Mouse (Mus musculus) thymus, adult 2 months (tissue): ENCODE measurements at regions not wholly inside any gene's neighbourhood (a gene's known extent, or its start where the extent isn't known, plus 50 kb on each side); places are given as distances from the start of the nearest gene placed in this dataset.

Source experiments
- DNase-seq: peaks from one replicate; pipeline ENCODE4 v3.0.0; 2021
- H3K27ac ChIP-seq: fragments of 200-500 bp; 2 replicates; pipeline ENCODE4 v1.5.1; 2012; ENCODE audit warnings: low read length, control low read depth; ENCODE audit not compliant: control insufficient read depth, insufficient read depth
- H3K27me3 ChIP-seq: fragments of 200-500 bp; 2 replicates; pipeline ENCODE4 v1.6.1; 2012; ENCODE audit warnings: mild to moderate bottlenecking, low read length, moderate library complexity, mixed read lengths; ENCODE audit not compliant: control insufficient read depth, insufficient read depth
- H3K36me3 ChIP-seq: fragments of 200-500 bp; 2 replicates; pipeline ENCODE4 v1.6.1; 2012; ENCODE audit warnings: mild to moderate bottlenecking, low read length, moderate library complexity; ENCODE audit not compliant: control insufficient read depth, insufficient read depth
- H3K4me1 ChIP-seq: fragments of 200-500 bp; replicated peaks from 2 replicates; pipeline ENCODE4 v1.6.1; 2012; ENCODE audit warnings: low read length; ENCODE audit not compliant: control insufficient read depth, insufficient read depth
- H3K4me3 ChIP-seq: fragments of 200-500 bp; 2 replicates; pipeline ENCODE4 v1.5.1; 2012; ENCODE audit warnings: mild to moderate bottlenecking, low read length, control low read depth, moderate library complexity; ENCODE audit not compliant: control insufficient read depth, insufficient read depth
- CTCF ChIP-seq: fragments of 200-500 bp; IDR thresholded peaks from 2 replicates; pipeline ENCODE4 v1.5.1; 2012; ENCODE audit warnings: mild to moderate bottlenecking, control low read depth, low read length, moderate library complexity, borderline replicate concordance; ENCODE audit not compliant: control insufficient read depth, poor library complexity, insufficient read depth; ENCODE audit errors: extremely low read depth
- POLR2A ChIP-seq: fragments of 200-500 bp; IDR thresholded peaks from 2 replicates; pipeline ENCODE4 v1.6.1; 2012; ENCODE audit warnings: mild to moderate bottlenecking, low read length, control low read depth, moderate library complexity; ENCODE audit not compliant: control insufficient read depth, poor library complexity, insufficient read depth; ENCODE audit errors: extremely low read depth
- WGBS: fragments of 180-500 bp; shearing (Covaris S2); methylation state at CpG from one replicate; pipeline ENCODE4 v1.1.7; 2018; 5-methylcytosine and 5-hydroxymethylcytosine counted together

DNA sequence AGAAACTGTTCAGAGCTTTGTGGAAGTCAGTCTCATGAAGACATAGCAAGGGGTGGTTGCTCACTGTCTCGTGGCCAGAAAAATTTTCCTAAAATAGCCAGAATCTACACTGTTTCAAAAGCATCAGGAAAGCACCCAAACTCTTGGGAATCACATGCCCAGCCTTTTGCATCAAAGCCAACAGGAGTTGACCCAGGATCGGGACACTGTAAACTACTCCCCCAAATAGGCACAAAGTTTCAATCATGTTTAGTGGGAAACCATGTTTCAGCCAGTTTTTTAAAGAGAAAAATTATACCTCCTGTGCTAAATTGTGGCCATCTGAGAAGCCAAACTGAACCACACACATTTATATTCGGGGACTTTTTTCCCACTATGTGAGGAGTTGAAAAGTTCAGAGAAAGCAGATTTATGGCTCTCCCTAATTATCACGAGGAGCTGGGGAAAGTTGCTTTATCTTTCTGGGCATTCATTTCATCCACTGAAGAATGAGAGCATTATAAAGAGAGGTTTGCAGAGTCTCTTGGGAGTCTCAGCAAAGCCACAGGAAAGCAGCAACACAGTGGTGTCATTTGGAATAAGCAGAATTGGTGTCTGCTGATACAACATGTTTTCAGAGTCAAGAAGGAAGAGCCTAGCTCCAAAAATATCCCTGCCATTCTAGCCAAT lies 136.5 kb upstream of the Slc44a1 start:
- TF ChIP-seq CTCF (no peak), POLR2A (no peak)
- H3K27me3 ChIP-seq: no peaks in the 10 kb centered on the region
- no peaks in the 10 kb centered on the region for H3K36me3 ChIP-seq
- no peaks in the 10 kb centered on the region for H3K4me1 ChIP-seq
- H3K27ac ChIP-seq: no peak overlapping the region
- 84% methylated on average over 4 of the region's 4 CpGs for WGBS
- no peak overlapping the region for H3K4me3 ChIP-seq
- no peak for DNase-seq

DNA sequence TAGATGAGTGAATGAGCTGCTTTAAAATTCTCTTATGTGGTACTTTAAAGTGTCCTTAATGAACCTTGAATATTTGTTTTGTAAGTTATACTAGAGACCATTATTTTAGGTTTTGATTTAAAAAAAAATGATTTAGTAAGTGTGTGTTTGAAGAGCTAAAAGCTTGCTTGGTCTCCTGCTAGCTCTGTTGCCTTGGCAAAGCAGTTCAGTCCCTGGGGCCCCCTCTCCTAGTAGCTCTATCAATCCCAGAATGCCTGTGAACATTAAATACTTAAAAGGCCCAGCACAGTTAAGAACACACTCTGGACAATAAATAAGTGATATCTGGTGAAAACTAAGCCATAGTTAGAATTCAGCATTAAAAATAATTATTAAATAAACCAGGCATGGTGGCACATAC lies 138.3 kb upstream of the Abca1 start:
- DNase-seq: no peak
- Histone ChIP-seq H3K4me3 (no peak overlapping the region), H3K4me1 (no peaks in the 10 kb centered on the region), H3K36me3 (no peaks in the 10 kb centered on the region), H3K27ac (no peak overlapping the region), H3K27me3 (no peaks in the 10 kb centered on the region)
- TF ChIP-seq POLR2A (no peak), CTCF (no peak)

DNA sequence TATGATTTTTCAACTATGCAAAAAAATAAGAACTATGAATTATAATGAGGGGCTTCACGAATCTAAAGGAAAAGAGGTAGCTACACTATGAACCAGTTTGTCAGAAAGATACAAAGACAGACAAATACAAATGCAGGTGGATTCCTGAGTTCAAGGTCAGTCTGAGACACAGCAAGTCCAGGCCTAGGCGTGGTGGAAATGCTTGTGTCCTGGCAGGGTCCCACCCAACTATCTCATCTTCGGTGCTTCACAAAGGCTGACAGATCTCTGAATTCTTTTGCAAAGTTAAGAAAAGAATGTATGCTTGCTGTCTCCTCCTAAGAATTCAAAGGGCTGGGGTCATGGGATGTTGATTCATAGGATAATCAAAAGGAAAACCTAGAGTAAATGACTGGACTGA lies 132.9 kb upstream of the Abca1 start:
- Histone ChIP-seq H3K4me3 (no peak overlapping the region), H3K36me3 (no peaks in the 10 kb centered on the region), H3K4me1 (no peaks in the 10 kb centered on the region), H3K27me3 (no peaks in the 10 kb centered on the region), H3K27ac (no peak overlapping the region)
- TF ChIP-seq CTCF (no peak), POLR2A (no peak)
- DNase-seq: no peak
- WGBS: 94% methylated on average over 3 of the region's 3 CpGs

DNA sequence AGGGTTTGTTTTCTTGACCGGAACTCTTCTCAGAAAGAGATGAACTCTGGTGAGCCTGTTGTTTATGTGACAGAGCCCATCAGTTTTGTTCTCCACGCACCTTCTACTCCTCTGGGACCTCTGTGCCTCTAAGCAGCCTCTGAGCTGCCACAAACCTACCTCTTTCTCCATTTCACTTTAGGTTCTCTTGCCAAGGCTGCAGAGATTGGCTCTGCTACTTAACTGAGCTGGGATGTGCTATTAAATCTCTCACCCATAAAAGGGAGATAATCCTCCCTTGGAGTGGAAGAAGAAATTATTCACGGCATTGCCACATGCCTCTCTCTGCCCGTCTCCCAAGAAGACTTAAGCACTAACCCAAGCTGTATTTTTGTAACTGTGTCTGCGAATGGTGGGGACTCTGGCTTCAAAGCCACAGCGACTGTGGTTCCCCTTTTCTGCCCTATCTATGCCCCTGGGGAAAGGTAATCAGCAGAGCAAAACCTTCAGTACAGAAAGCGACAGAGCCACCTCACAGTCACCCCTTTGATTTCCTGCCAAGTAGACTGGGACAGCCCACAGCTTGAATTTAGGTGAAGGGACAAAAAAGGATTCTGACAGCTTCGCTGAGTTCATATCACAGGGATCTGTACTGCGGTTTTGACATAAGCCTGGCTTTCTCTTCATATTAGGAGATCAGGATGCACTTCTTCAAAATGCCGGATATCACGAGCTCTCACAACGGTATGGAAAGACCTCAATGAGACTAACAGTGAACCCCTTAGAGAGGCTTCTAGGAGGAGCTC lies 118.2 kb upstream of the Abca1 start:
- Histone ChIP-seq H3K27ac (no peak overlapping the region), H3K27me3 (no peaks in the 10 kb centered on the region), H3K4me3 (no peak overlapping the region), H3K36me3 (no peaks in the 10 kb centered on the region), H3K4me1 (0 out of 2 replicates have a peak, but pooled peaks cover 5% of the 10 kb centered on the region)
- peak; percentile 19 for DNase-seq
- no peak for TF ChIP-seq POLR2A
- no peak for TF ChIP-seq CTCF
- 7% methylated on average over 12 of the region's 12 CpGs for WGBS

DNA sequence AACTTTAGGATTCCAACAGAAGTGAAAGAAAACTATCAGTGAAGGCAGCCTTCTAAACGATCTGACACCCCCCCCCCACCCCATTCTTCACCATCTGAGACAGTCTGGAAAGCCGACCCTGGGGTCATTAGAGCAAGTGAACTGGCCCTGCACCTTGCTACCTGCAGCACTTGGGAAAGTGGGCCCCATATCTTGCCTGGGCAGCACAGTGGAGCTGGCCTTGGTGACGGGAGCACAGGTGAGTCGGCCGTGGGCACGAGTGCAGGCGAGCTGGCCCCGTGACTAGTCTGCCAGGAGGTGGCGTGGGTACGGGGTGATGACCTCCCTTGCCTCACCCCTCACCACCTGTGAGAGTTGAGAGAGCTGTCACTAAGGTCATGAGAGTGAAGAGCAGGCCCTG lies 110.7 kb upstream of the Abca1 start:
- TF ChIP-seq POLR2A: no peak
- no peak for TF ChIP-seq CTCF
- Histone ChIP-seq H3K27ac (no peak overlapping the region), H3K36me3 (no peaks in the 10 kb centered on the region), H3K27me3 (no peaks in the 10 kb centered on the region), H3K4me1 (0 out of 2 replicates have a peak, but pooled peaks cover 3% of the 10 kb centered on the region), H3K4me3 (no peak overlapping the region)
- WGBS: 90% methylated on average over 10 of the region's 10 CpGs
- no peak for DNase-seq

DNA sequence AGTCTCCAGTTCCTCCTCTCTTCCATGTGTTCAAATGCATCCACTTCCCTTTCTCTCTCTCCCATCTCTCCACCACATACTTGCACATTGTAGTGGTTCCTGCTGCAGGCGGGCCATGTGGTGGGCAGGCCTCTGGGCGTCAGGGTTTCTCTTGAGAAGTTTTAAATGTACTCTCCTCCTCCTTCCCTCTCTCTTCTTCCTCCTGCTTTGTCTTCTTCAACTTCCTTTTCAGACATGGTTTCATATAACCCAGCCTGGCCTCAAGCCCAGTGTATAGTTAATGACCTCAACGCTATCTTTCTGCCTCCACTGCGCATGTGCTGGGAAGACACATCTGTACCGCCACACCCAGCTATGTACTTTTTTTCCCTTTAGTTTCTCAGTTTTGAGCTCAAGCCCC lies 110.3 kb upstream of the Abca1 start:
- H3K4me1 ChIP-seq: 0 out of 2 replicates have a peak, but pooled peaks cover 3% of the 10 kb centered on the region
- H3K4me3 ChIP-seq: no peak overlapping the region
- peak overlapping the region; percentile 11; the same call in 1 of the 2 replicates for H3K27ac ChIP-seq
- no peaks in the 10 kb centered on the region for H3K27me3 ChIP-seq
- WGBS: 59% methylated on average over 5 of the region's 5 CpGs
- no peaks in the 10 kb centered on the region for H3K36me3 ChIP-seq
- DNase-seq: no peak
- TF ChIP-seq CTCF (no peak), POLR2A (no peak)
